Mouse (Mus musculus): ENCODE data around the gene Olfr1434. TPM values are rescaled to one million over a fixed set of nuclear protein-coding genes. Genes with fewer than 3 reads are reported as not detected.

The Olfr1434 gene
- not detected in 2 replicates for polyA plus RNA-seq (2021; fragmentation: Nextera tagmentation)
- long read RNA-seq, experiment 1: 0 reads
- long read RNA-seq, experiment 2: 0 reads

GRCm38 (mm10) chr19:12279554-12279953 lies at the start of gene Olfr1434:
TSS of gene Olfr1434 (plus strand) at chr19:12279854.

GRCm38 (mm10) chr19:12232496-12232895 lies 47.2 kb upstream of the Olfr1434 start, which contains the start of gene Olfr1432:
TSS of gene Olfr1432 (minus strand) at chr19:12232596.

GRCm38 (mm10) chr19:12241559-12241958 lies 38.1 kb upstream of the Olfr1434 start, which contains the start of gene Olfr262:
TSS of gene Olfr262 (minus strand) at chr19:12241659.

GRCm38 (mm10) chr19:12260732-12261131 lies 18.9 kb upstream of the Olfr1434 start, which contains the start of gene Olfr235:
TSS of gene Olfr235 (plus strand) at chr19:12261032.

GRCm38 (mm10) chr19:12299030-12299429 lies 19.4 kb downstream of the Olfr1434 start, which contains the start of gene Olfr1436:
TSS of gene Olfr1436 (minus strand) at chr19:12299130.

GRCm38 (mm10) chr19:12325001-12325400 lies 45.3 kb downstream of the Olfr1434 start, which contains the start of gene Olfr1437:
TSS of gene Olfr1437 (minus strand) at chr19:12325101.

Other genes with a start within 250 kb of the Olfr1434 start
- gene Olfr1423, start 238.5 kb upstream of the Olfr1434 start, polyA plus RNA-seq (2021; fragmentation: Nextera tagmentation): not detected in 2 replicates
- gene Olfr1424, start 217.2 kb upstream of the Olfr1434 start, polyA plus RNA-seq (2021; fragmentation: Nextera tagmentation): not detected in 2 replicates
- gene Olfr1425, start 202.1 kb upstream of the Olfr1434 start, polyA plus RNA-seq (2021; fragmentation: Nextera tagmentation): not detected in 2 replicates
- gene Olfr1426, start 187.8 kb upstream of the Olfr1434 start, polyA plus RNA-seq (2021; fragmentation: Nextera tagmentation): not detected in 2 replicates
- not detected in 2 replicates for gene Olfr1427, start 176.5 kb upstream of the Olfr1434 start, polyA plus RNA-seq (2021; fragmentation: Nextera tagmentation)
- gene Olfr1428, start 164.0 kb upstream of the Olfr1434 start, polyA plus RNA-seq (2021; fragmentation: Nextera tagmentation): not detected in 2 replicates
- not detected in 2 replicates for gene Olfr76, start 156.7 kb upstream of the Olfr1434 start, polyA plus RNA-seq (2021; fragmentation: Nextera tagmentation)
- gene Olfr1555-ps1, start 109.7 kb upstream of the Olfr1434 start, polyA plus RNA-seq (2021; fragmentation: Nextera tagmentation): not detected in 2 replicates
- gene Olfr1431, start 79.2 kb upstream of the Olfr1434 start, polyA plus RNA-seq (2021; fragmentation: Nextera tagmentation): not detected in 2 replicates
- not detected in 2 replicates for gene Olfr1432, start 47.3 kb upstream of the Olfr1434 start, polyA plus RNA-seq (2021; fragmentation: Nextera tagmentation)
- gene Olfr262, start 38.2 kb upstream of the Olfr1434 start, polyA plus RNA-seq (2021; fragmentation: Nextera tagmentation): not detected in 2 replicates
- not detected in 2 replicates for gene Olfr235, start 18.8 kb upstream of the Olfr1434 start, polyA plus RNA-seq (2021; fragmentation: Nextera tagmentation)
- gene Olfr1436, start 19.3 kb downstream of the Olfr1434 start, polyA plus RNA-seq (2021; fragmentation: Nextera tagmentation): not detected in 2 replicates
- not detected in 2 replicates for gene Olfr1437, start 45.2 kb downstream of the Olfr1434 start, polyA plus RNA-seq (2021; fragmentation: Nextera tagmentation)
- gene Olfr1438-ps1, start 56.1 kb downstream of the Olfr1434 start, polyA plus RNA-seq (2021; fragmentation: Nextera tagmentation): not detected in 2 replicates
- not detected in 2 replicates for gene Olfr1440, start 107.4 kb downstream of the Olfr1434 start, polyA plus RNA-seq (2021; fragmentation: Nextera tagmentation)
- gene Olfr1441, start 137.6 kb downstream of the Olfr1434 start, polyA plus RNA-seq (2021; fragmentation: Nextera tagmentation): not detected in 2 replicates
- gene Pfpl, start 148.1 kb downstream of the Olfr1434 start, polyA plus RNA-seq (2021; fragmentation: Nextera tagmentation): not detected in 2 replicates
- gene Mpeg1, start 180.9 kb downstream of the Olfr1434 start, polyA plus RNA-seq (2021; fragmentation: Nextera tagmentation): 2.7 and 3.2 TPM in 2 replicates
- gene Dtx4, start 221.6 kb downstream of the Olfr1434 start, polyA plus RNA-seq (2021; fragmentation: Nextera tagmentation): 5.0 and 9.3 TPM in 2 replicates